Mouse (Mus musculus): Measurements from ENCODE around the gene Mindy2. TPM values are rescaled to one million over a fixed set of nuclear protein-coding genes. Genes with fewer than 3 reads are reported as not detected.
A peak's percentile ranks its signal among the peaks of the same experiment; 100 is the strongest.

The Mindy2 gene
- polyA plus RNA-seq, 1 experiment from 2014 or later, result 8.2 TPM

- Histone ChIP-seq H3K27ac (ENCODE audit: low read depth) (no peak overlapping the region), H3K36me3 (replicated peaks; ENCODE audit: insufficient read depth, low read length) (peaks cover 73% of the 10 kb centered on the region), H3K9me3 (ENCODE audit: low read length) (no peaks in the 10 kb centered on the region), H3K4me2 (ENCODE audit: low read depth, low read length) (no peak overlapping the region), H3K9ac (replicated peaks) (no peak overlapping the region), H3K4me3 (ENCODE audit: low read depth, low read length) (no peak overlapping the region), H3K4me1 (ENCODE audit: insufficient read depth) (no peaks in the 10 kb centered on the region), H3K27me3 (ENCODE audit: insufficient read depth, low read length) (no peaks in the 10 kb centered on the region)
- no peak for ATAC-seq
- TF ChIP-seq CTCF (IDR thresholded peaks at IDR 0.05; ENCODE audit: low read depth) (no peak), EP300 (IDR thresholded peaks at IDR 0.05; ENCODE audit: low read depth) (no peak)
- no peak for DNase-seq
- WGBS (ENCODE audit: insufficient replicate concordance), result 29% methylated on average over 5 of the region's 5 CpGs
Observed at GRCm38 (mm10) chr9:70585172-70585571, 71.8 kb downstream of the Mindy2 start.

- Histone ChIP-seq H3K4me1 (ENCODE audit: insufficient read depth) (no peaks in the 10 kb centered on the region), H3K27ac (ENCODE audit: low read depth) (no peak overlapping the region), H3K9ac (replicated peaks) (no peak overlapping the region), H3K36me3 (replicated peaks; ENCODE audit: insufficient read depth, low read length) (peaks cover 72% of the 10 kb centered on the region), H3K27me3 (ENCODE audit: insufficient read depth, low read length) (no peaks in the 10 kb centered on the region), H3K4me3 (ENCODE audit: low read depth, low read length) (no peak overlapping the region), H3K9me3 (ENCODE audit: low read length) (no peaks in the 10 kb centered on the region), H3K4me2 (ENCODE audit: low read depth, low read length) (no peak overlapping the region)
- WGBS (ENCODE audit: insufficient replicate concordance), result 82% methylated on average over 14 of the region's 14 CpGs
- no peak for DNase-seq
- no peak for ATAC-seq
- no peak for TF ChIP-seq EP300 (IDR thresholded peaks at IDR 0.05; ENCODE audit: low read depth)
- no peak for TF ChIP-seq CTCF (IDR thresholded peaks at IDR 0.05; ENCODE audit: low read depth)
Observed at GRCm38 (mm10) chr9:70584641-70585040, 72.3 kb downstream of the Mindy2 start.

- H3K4me3 ChIP-seq (ENCODE audit: low read depth, low read length), result no peak overlapping the region
- ATAC-seq, result no peak
- no peak overlapping the region for H3K4me2 ChIP-seq (ENCODE audit: low read depth, low read length)
- H3K36me3 ChIP-seq (replicated peaks; ENCODE audit: insufficient read depth, low read length), result peaks cover 43% of the 10 kb centered on the region
- no peaks in the 10 kb centered on the region for H3K4me1 ChIP-seq (ENCODE audit: insufficient read depth)
- no peaks in the 10 kb centered on the region for H3K9me3 ChIP-seq (ENCODE audit: low read length)
- 76% methylated on average over 5 of the region's 5 CpGs for WGBS (ENCODE audit: insufficient replicate concordance)
- TF ChIP-seq EP300 (IDR thresholded peaks at IDR 0.05; ENCODE audit: low read depth), result no peak
- TF ChIP-seq CTCF (IDR thresholded peaks at IDR 0.05; ENCODE audit: low read depth), result no peak
- no peak overlapping the region for H3K9ac ChIP-seq (replicated peaks)
- no peak for DNase-seq
- no peak overlapping the region for H3K27ac ChIP-seq (ENCODE audit: low read depth)
- no peaks in the 10 kb centered on the region for H3K27me3 ChIP-seq (ENCODE audit: insufficient read depth, low read length)
Observed at GRCm38 (mm10) chr9:70580956-70581355, 76.0 kb downstream of the Mindy2 start.

GRCm38 (mm10) chr9:70578123-70578522, 78.9 kb downstream of the Mindy2 start:
- DNase-seq (no peak), ATAC-seq (no peak)
- Histone ChIP-seq H3K4me3 (ENCODE audit: low read depth, low read length) (no peak overlapping the region), H3K36me3 (replicated peaks; ENCODE audit: insufficient read depth, low read length) (peaks cover 41% of the 10 kb centered on the region), H3K4me1 (ENCODE audit: insufficient read depth) (no peaks in the 10 kb centered on the region), H3K9me3 (ENCODE audit: low read length) (no peaks in the 10 kb centered on the region), H3K27ac (ENCODE audit: low read depth) (no peak overlapping the region), H3K9ac (replicated peaks) (no peak overlapping the region), H3K4me2 (ENCODE audit: low read depth, low read length) (no peak overlapping the region), H3K27me3 (ENCODE audit: insufficient read depth, low read length) (no peaks in the 10 kb centered on the region)
- WGBS (ENCODE audit: insufficient replicate concordance), result 71% methylated on average over 2 of the region's 2 CpGs
- TF ChIP-seq EP300 (IDR thresholded peaks at IDR 0.05; ENCODE audit: low read depth), result no peak
- TF ChIP-seq CTCF (IDR thresholded peaks at IDR 0.05; ENCODE audit: low read depth), result no peak

DNA sequence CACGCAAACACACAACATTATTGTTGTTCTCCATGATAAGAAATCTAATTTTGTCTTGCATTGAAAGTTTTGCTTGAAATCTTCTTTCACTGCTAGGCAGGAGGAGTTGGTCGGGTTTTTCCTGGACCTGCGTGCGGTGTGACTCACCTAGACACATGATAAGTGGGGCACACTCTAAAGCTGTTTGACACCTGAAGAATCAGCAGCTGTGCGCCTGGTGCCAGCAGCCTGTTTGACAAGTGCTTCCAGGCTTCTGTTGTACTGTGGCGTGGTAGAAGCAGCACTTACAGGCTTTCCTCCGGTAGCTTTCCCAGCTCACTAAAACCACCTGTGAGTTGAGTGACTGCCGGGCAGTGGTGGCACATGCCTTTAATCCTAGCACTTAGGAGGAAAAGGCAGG, 86.6 kb downstream of the Mindy2 start:
- Histone ChIP-seq H3K36me3 (replicated peaks; ENCODE audit: insufficient read depth, low read length) (peaks cover 33% of the 10 kb centered on the region), H3K9ac (replicated peaks) (no peak overlapping the region), H3K4me2 (ENCODE audit: low read depth, low read length) (no peak overlapping the region), H3K4me3 (ENCODE audit: low read depth, low read length) (no peak overlapping the region), H3K27me3 (ENCODE audit: insufficient read depth, low read length) (no peaks in the 10 kb centered on the region), H3K27ac (ENCODE audit: low read depth) (no peak overlapping the region), H3K9me3 (ENCODE audit: low read length) (no peaks in the 10 kb centered on the region), H3K4me1 (ENCODE audit: insufficient read depth) (no peaks in the 10 kb centered on the region)
- TF ChIP-seq EP300 (IDR thresholded peaks at IDR 0.05; ENCODE audit: low read depth) (no peak), CTCF (IDR thresholded peaks at IDR 0.05; ENCODE audit: low read depth) (no peak)
- 91% methylated on average over 8 of the region's 8 CpGs for WGBS (ENCODE audit: insufficient replicate concordance)
- DNase-seq, result no peak
- ATAC-seq, result no peak

DNA sequence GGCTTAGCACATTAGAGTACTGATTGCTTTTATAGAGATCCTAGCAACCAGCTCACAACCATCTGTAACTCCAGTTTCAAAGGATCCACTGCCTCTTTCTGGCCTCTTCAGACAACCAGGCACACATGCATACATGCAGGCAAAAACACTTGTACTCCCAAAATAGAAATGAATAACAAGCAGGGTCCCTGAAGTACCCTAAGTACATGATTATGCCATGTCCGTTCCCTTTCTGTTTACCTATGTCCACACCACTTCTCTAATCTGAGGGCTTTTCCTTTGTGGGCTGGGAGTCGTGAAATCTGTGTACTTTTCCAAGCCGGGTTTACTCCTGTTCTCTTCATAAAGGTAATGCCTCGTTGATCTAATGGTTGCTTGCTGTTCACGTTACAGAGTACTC, 89.3 kb downstream of the Mindy2 start:
- no peak for TF ChIP-seq EP300 (IDR thresholded peaks at IDR 0.05; ENCODE audit: low read depth)
- TF ChIP-seq CTCF (IDR thresholded peaks at IDR 0.05; ENCODE audit: low read depth), result no peak
- peaks cover 16% of the 10 kb centered on the region for H3K36me3 ChIP-seq (replicated peaks; ENCODE audit: insufficient read depth, low read length)
- H3K4me1 ChIP-seq (ENCODE audit: insufficient read depth), result no peaks in the 10 kb centered on the region
- WGBS (ENCODE audit: insufficient replicate concordance), result 56% methylated on average over 5 of the region's 5 CpGs
- H3K27ac ChIP-seq (ENCODE audit: low read depth), result no peak overlapping the region
- ATAC-seq, result peak; percentile 71
- H3K9ac ChIP-seq (replicated peaks), result no peak overlapping the region
- no peaks in the 10 kb centered on the region for H3K27me3 ChIP-seq (ENCODE audit: insufficient read depth, low read length)
- no peaks in the 10 kb centered on the region for H3K9me3 ChIP-seq (ENCODE audit: low read length)
- DNase-seq, result no peak
- H3K4me3 ChIP-seq (ENCODE audit: low read depth, low read length), result no peak overlapping the region
- H3K4me2 ChIP-seq (ENCODE audit: low read depth, low read length), result no peak overlapping the region

DNA sequence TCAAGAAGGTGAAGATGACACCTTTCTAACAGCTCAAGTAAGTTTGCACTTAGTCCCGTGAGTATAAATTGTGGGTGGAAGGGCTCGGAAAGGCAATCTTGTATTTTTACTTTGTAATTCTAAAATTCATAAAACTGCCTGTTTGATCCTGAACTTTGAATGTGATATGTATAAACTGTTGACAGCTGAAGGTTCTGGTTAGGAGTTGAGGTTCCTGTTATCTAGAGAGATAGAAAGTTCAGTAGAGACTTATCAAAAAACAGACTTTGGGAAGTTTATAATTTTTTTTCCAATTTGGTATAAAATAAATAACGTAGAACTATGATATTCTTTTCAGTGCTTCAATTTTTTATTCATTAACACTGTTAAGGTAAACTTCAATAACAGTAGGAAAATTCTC, 94.1 kb downstream of the Mindy2 start:
- Histone ChIP-seq H3K9ac (replicated peaks) (no peak overlapping the region), H3K4me3 (ENCODE audit: low read depth, low read length) (no peak overlapping the region), H3K27me3 (ENCODE audit: insufficient read depth, low read length) (no peaks in the 10 kb centered on the region), H3K9me3 (ENCODE audit: low read length) (no peaks in the 10 kb centered on the region), H3K4me1 (ENCODE audit: insufficient read depth) (no peaks in the 10 kb centered on the region), H3K4me2 (ENCODE audit: low read depth, low read length) (no peak overlapping the region), H3K27ac (ENCODE audit: low read depth) (no peak overlapping the region), H3K36me3 (replicated peaks; ENCODE audit: insufficient read depth, low read length) (peaks cover 3% of the 10 kb centered on the region)
- 86% methylated on average over 3 of the region's 3 CpGs for WGBS (ENCODE audit: insufficient replicate concordance)
- TF ChIP-seq CTCF (IDR thresholded peaks at IDR 0.05; ENCODE audit: low read depth), result no peak
- TF ChIP-seq EP300 (IDR thresholded peaks at IDR 0.05; ENCODE audit: low read depth), result no peak
- DNase-seq (no peak), ATAC-seq (no peak)

Measured in liver, postnatal 0 days (tissue).